ENCODE assay signal across 24 mouse cellular contexts in the genomic region with DNA sequence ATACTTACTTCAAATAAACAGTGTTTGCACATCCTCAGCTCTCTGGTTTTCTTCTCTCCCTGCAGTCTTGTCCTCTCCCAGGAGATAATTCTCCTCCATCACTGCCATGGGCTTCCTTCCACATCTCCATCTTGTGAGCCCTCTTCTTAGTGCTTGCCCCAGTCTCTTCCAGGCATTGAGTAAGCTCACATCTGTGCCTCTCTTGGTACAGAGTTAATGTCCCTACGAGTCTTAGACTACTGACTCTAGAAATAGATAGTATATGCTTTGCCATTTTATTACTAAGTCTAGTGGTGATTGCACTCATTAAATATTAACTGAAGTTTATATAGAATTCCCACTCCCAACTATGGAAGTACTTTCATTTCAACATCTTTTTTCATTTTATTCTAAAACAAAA. TPM values are rescaled to one million over a fixed set of nuclear protein-coding genes. Genes with fewer than 3 reads are reported as not detected.
DNase-seq lines count a peak whose midpoint lies in the region; ATAC-seq lines count a peak whose summit lies in the region.
"Had no signal": no experiment of that assay in that cellular context is flagged by ENCODE, and none has a peak within 500 bp of the region (broad histone marks: within the 10 kb centered on the region; RNA-seq: fewer than 3 reads in every experiment).

No protein-coding gene starts in this region.

- no peak overlapping the region for H3K27ac ChIP-seq in hindbrain, embryonic 11.5 days (ENCODE audit: low read depth, low read length)
- no peak overlapping the region for H3K27ac ChIP-seq in hindbrain, embryonic 14.5 days
- no peak overlapping the region for H3K27ac ChIP-seq in hindbrain, embryonic 12.5 days
- 0 out of 2 replicates have a peak overlapping the region, but pooled peaks have one; percentile 35 for H3K27ac ChIP-seq in midbrain, embryonic 13.5 days
- H3K27ac ChIP-seq: embryonic facial prominence, embryonic 12.5 days; forebrain, embryonic 15.5 days; heart, embryonic 13.5 days had no signal

- DNase-seq in hindbrain, embryonic 11.5 days (ENCODE audit: low spot score): no peak
- no peak for DNase-seq in hindbrain, embryonic 14.5 days (ENCODE audit: low spot score)
- DNase-seq in R1 (ENCODE audit: low read depth, low spot score): peak; percentile 16
- no peak for DNase-seq in kidney, postnatal 25 days
- no peak for DNase-seq in cerebellum, postnatal 25 days
- DNase-seq: adrenal gland, adult 8-10 months; adrenal gland, postnatal 36 days; cerebellum, adult 11 months; cerebellum, adult 8-10 months; cerebellum, postnatal 14 days; gastrocnemius, postnatal 14 days; heart, postnatal 4 days had no signal

- no peak overlapping the region for H3K4me3 ChIP-seq in hindbrain, embryonic 11.5 days (ENCODE audit: low read depth, low read length)
- no peak overlapping the region for H3K4me3 ChIP-seq in hindbrain, embryonic 14.5 days (replicated peaks; ENCODE audit: low read length)
- no peak overlapping the region for H3K4me3 ChIP-seq in hindbrain, embryonic 12.5 days
- H3K4me3 ChIP-seq in midbrain, embryonic 13.5 days (replicated peaks): no peak overlapping the region
- H3K4me3 ChIP-seq: embryonic facial prominence, embryonic 12.5 days; forebrain, embryonic 15.5 days; heart, embryonic 13.5 days had no signal

- ATAC-seq in hindbrain, embryonic 11.5 days (ENCODE audit: low FRiP score): peak; percentile 64
- no peak for ATAC-seq in hindbrain, embryonic 14.5 days (ENCODE audit: low FRiP score)
- peak; percentile 57; the same call in 1 of the 2 replicates for ATAC-seq in hindbrain, embryonic 12.5 days (ENCODE audit: low FRiP score)
- ATAC-seq in midbrain, embryonic 13.5 days: peak; percentile 68
- ATAC-seq: forebrain, embryonic 15.5 days; intestine, embryonic 16.5 days; Patski had no signal

- no peaks in the 10 kb centered on the region for H3K9me3 ChIP-seq in hindbrain, embryonic 11.5 days (ENCODE audit: control insufficient read depth, low read length)
- H3K9me3 ChIP-seq in hindbrain, embryonic 14.5 days (ENCODE audit: control insufficient read depth, low read length): no peaks in the 10 kb centered on the region
- H3K9me3 ChIP-seq in hindbrain, embryonic 12.5 days (replicated peaks): no peaks in the 10 kb centered on the region
- no peaks in the 10 kb centered on the region for H3K9me3 ChIP-seq in midbrain, embryonic 13.5 days
- H3K9me3 ChIP-seq: embryonic facial prominence, embryonic 12.5 days; forebrain, embryonic 15.5 days; heart, embryonic 13.5 days had no signal

- H3K4me2 ChIP-seq in hindbrain, embryonic 11.5 days (replicated peaks; ENCODE audit: low read depth, low read length): no peak overlapping the region
- no peak overlapping the region for H3K4me2 ChIP-seq in hindbrain, embryonic 14.5 days (replicated peaks)
- H3K4me2 ChIP-seq in hindbrain, embryonic 12.5 days (replicated peaks): no peak overlapping the region
- H3K4me2 ChIP-seq in midbrain, embryonic 13.5 days (replicated peaks): no peak overlapping the region
- H3K4me2 ChIP-seq: embryonic facial prominence, embryonic 12.5 days; forebrain, embryonic 15.5 days; heart, embryonic 13.5 days had no signal

- no peaks in the 10 kb centered on the region for H3K27me3 ChIP-seq in hindbrain, embryonic 11.5 days (ENCODE audit: control insufficient read depth, insufficient read depth, low read length)
- no peaks in the 10 kb centered on the region for H3K27me3 ChIP-seq in hindbrain, embryonic 14.5 days (ENCODE audit: control insufficient read depth, insufficient read depth, low read length)
- no peaks in the 10 kb centered on the region for H3K27me3 ChIP-seq in hindbrain, embryonic 12.5 days
- no peaks in the 10 kb centered on the region for H3K27me3 ChIP-seq in midbrain, embryonic 13.5 days
- H3K27me3 ChIP-seq: CH12.LX; embryonic facial prominence, embryonic 12.5 days; forebrain, embryonic 15.5 days; heart, embryonic 13.5 days; Patski had no signal

- H3K36me3 ChIP-seq in hindbrain, embryonic 11.5 days (ENCODE audit: control insufficient read depth, insufficient read depth, low read length): no peaks in the 10 kb centered on the region
- no peaks in the 10 kb centered on the region for H3K36me3 ChIP-seq in hindbrain, embryonic 14.5 days (replicated peaks; ENCODE audit: control insufficient read depth, insufficient read depth)
- no peaks in the 10 kb centered on the region for H3K36me3 ChIP-seq in hindbrain, embryonic 12.5 days
- H3K36me3 ChIP-seq in midbrain, embryonic 13.5 days: no peaks in the 10 kb centered on the region
- H3K36me3 ChIP-seq: embryonic facial prominence, embryonic 12.5 days; forebrain, embryonic 15.5 days had no signal

- H3K9ac ChIP-seq in hindbrain, embryonic 11.5 days (ENCODE audit: low read depth, low read length): no peak overlapping the region
- H3K9ac ChIP-seq in hindbrain, embryonic 14.5 days: no peak overlapping the region
- H3K9ac ChIP-seq in hindbrain, embryonic 12.5 days: no peak overlapping the region
- H3K9ac ChIP-seq in midbrain, embryonic 13.5 days (replicated peaks): no peak overlapping the region
- H3K9ac ChIP-seq: embryonic facial prominence, embryonic 12.5 days; forebrain, embryonic 15.5 days; heart, embryonic 13.5 days had no signal

- no peaks in the 10 kb centered on the region for H3K4me1 ChIP-seq in hindbrain, embryonic 11.5 days (replicated peaks; ENCODE audit: control insufficient read depth, insufficient read depth, low read length)
- H3K4me1 ChIP-seq in hindbrain, embryonic 14.5 days (replicated peaks; ENCODE audit: control insufficient read depth, insufficient read depth, low read length): no peaks in the 10 kb centered on the region
- peaks cover 7% of the 10 kb centered on the region; the same call in 1 of the 2 replicates for H3K4me1 ChIP-seq in hindbrain, embryonic 12.5 days
- H3K4me1 ChIP-seq in midbrain, embryonic 13.5 days (replicated peaks): peaks cover 12% of the 10 kb centered on the region
- H3K4me1 ChIP-seq: embryonic facial prominence, embryonic 12.5 days; forebrain, embryonic 15.5 days; heart, embryonic 13.5 days had no signal

- WGBS in hindbrain, embryonic 11.5 days: 35% methylated on average over 1 of the region's 1 CpGs
- 16% methylated on average over 1 of the region's 1 CpGs for WGBS in hindbrain, embryonic 14.5 days
- 44% methylated on average over 1 of the region's 1 CpGs for WGBS in hindbrain, embryonic 12.5 days
- WGBS in midbrain, embryonic 13.5 days: 10% methylated on average over 1 of the region's 1 CpGs

RNA-seq across cellular contexts. Expression of a gene that starts 19.6 kb away (rescaled TPM):
- not detected in 2 replicates for polyA plus RNA-seq in hindbrain, embryonic 11.5 days (2014; fragmentation: Nextera tagmentation; extraction: Ambion mirVana)
- polyA plus RNA-seq in hindbrain, embryonic 14.5 days (2014; fragmentation: Nextera tagmentation; extraction: Ambion mirVana): not detected in 2 replicates
- not detected in 2 replicates for polyA plus RNA-seq in hindbrain, embryonic 12.5 days (2016; fragmentation: Nextera tagmentation; extraction: Ambion mirVana)
- not detected in 2 replicates for polyA plus RNA-seq in midbrain, embryonic 13.5 days (2015; fragmentation: Nextera tagmentation; extraction: Ambion mirVana)
- polyA plus RNA-seq: cortical plate, adult 2 months; embryonic facial prominence, embryonic 12.5 days; forebrain, embryonic 11.5 days; forebrain, embryonic 15.5 days; frontal cortex, adult 2 months; heart, embryonic 13.5 days; heart, postnatal 0 days; intestine, embryonic 16.5 days; Patski had no signal
